Mouse (Mus musculus): ENCODE data around the gene Defb46.

Gene Defb46

DNA sequence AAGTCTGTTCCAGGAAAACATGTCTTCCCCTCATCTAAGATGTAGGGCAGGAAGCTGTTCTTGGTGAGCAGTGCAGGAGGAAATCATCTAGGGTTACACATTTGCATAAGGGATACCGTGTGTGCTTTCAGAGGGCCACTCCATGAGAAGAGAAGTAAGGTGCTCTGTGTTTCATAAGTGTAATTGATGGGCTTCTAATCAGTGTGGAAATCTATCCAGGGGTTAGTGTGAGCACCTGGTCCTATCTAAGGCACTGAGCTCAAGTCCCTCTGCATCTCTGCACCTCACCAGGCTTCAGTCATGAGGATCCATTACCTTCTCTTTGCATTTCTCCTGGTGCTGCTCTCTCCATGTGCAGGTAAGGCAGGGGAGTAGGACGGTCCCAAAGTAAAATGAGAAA is at the start of gene Defb46:
Defb46 (plus strand) TSS at position 301 of the 400 bp plus-strand sequence.
- DNase-seq (ENCODE audit: low spot score in 2 of 2): no peak

DNA sequence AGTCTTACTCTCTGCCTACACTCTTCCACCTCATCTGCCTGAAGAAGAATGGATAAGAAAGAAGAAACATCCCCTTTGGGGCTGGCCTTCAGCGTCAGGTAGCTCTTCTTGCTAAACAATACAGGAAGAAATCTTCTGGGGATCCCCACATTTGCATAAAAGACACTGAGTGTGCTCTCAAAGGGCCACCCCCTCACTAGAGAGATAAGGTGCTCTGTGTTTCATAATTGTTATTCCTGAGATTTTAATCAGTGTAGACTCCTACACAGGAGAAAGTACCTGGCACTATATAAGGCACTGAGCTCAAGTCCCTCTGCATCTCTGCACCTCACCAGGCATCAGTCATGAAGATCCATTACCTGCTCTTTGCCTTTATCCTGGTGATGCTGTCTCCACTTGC is 14.6 kb upstream of the Defb46 start, which contains the start of gene Defb6:
Defb6 (plus strand) TSS at position 318 of the 400 bp plus-strand sequence.
- DNase-seq (ENCODE audit: low spot score in 2 of 2): no peak

DNA sequence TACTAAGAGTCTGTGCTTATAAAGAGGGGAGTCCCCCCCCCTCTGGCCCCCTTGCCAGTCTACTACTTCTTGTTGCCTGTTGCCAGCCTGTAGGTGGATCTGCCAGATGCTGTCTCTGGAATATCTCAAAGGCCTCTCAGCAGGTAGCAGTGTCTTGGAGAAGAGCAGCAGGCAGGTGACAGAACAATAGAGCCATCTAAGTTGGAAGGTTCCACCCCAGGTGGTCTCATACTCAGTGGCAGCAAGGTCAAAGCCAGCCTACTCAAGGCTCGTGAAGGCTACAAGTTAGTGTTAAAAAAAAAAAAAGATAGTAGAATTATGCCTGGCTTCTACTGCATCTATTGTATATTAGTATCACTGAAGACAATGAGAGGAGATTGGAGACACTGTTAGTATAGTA is 1.6 kb upstream of the Defb46 start:
- no peak for DNase-seq (ENCODE audit: low spot score in 2 of 2)

DNA sequence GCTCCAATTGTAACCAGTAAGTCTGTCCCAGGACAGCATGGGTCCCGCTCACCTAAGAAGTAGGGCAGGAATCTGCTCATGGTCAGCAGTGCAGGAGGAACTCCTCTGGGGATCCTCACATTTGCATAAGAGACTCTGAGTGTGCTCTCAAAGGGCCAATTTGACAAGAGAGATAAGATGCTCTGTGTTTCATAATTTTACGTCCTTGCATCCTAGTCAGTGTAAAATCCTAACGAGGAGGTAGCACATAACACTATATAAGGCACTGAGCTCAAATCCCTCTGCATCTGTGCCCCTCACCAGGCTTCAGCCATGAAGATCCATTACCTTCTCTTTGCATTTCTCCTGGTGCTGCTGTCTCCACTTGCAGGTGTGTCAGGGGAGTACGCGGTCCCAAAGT is 7.6 kb downstream of the Defb46 start, which contains the start of gene Defb5:
Defb5 (plus strand) TSS at position 301 of the 400 bp plus-strand sequence.
- no peak for DNase-seq (ENCODE audit: low spot score in 2 of 2)

DNA sequence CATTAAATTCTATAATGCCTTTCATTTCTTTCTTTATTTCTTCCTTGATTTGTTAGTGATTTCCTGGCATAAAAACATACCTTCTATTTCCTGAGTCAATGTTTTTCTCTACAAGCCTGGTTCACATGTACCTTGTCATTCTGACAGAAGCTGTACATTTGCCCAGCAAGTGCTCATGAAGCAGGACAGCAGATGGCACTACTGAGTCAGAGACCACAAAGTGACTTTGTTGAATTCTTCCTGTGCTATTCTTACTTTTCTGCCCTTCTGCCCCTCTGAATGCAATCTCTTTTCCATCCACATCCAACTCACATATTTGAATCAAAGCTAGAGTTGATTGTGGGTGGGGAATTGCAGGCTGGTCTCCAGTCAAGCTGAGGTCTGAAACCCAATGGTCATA is 18.4 kb downstream of the Defb46 start:
- no peak for DNase-seq (ENCODE audit: low spot score in 2 of 2)

DNA sequence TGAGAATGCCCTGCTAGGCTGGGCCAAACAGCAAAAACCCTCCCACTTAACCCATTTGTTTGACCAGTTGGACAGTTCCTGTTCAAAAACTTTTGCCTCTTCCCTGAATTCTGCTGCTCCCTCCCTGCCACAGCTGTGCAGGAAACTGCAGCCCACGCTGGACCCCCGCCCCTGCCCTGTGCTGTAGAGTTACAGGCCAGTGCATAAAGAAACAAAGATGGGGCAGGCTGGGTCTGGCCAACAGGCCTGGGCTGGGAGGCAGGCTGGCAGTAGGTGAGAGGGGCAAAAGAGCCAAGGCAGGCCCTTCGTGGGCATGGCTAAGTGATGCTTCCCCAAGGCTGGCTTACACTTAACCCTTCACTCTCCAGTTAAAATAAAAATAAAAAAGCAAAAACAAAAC is 20.0 kb downstream of the Defb46 start:
- DNase-seq (ENCODE audit: low spot score in 2 of 2): no peak

Measured in urinary bladder, postnatal 4 days (tissue).